Mouse (Mus musculus) frontal cortex, adult 2 months (tissue): ENCODE data around the gene Tbc1d15. TPM values are rescaled to one million over a fixed set of nuclear protein-coding genes. Genes with fewer than 3 reads are reported as not detected.

ENCODE experiments used
- DNase-seq, 2 experiments: peaks; one replicate each; pipeline ENCODE4 v3.0.0; 2022; ENCODE audit warnings: low spot score in 1 of 2; ENCODE audit errors: extremely low spot score in 1 of 2
- polyA plus RNA-seq: library from polyadenylated mRNA; depleted of rRNA; stranded (reverse); fragments of >200 nt; gene quantifications from 2 replicates; pipeline ENCODE4 v1.2.3, GENCODE M21; 2012; rRNA removed

Tbc1d15 gene
- polyA plus RNA-seq, 1 experiment: 27.3 TPM

- DNase-seq: no peak
Measured at GRCm38 (mm10) chr10:115170496-115171350, 80.5 kb downstream of the Tbc1d15 start.

- DNase-seq: no peak
Measured at GRCm38 (mm10) chr10:115169410-115169809, 81.9 kb downstream of the Tbc1d15 start.

GRCm38 (mm10) chr10:115160289-115160688, 91.0 kb downstream of the Tbc1d15 start:
- DNase-seq: no peak

Other genes with a start within 250 kb of the Tbc1d15 start
- gene Tph2, start 66.4 kb downstream of the Tbc1d15 start, polyA plus RNA-seq: 0.50 and 1.3 TPM in 2 replicates
- gene Rab21, start 64.1 kb upstream of the Tbc1d15 start, polyA plus RNA-seq: 43.9 and 45.1 TPM in 2 replicates
- 32.6 and 33.4 TPM in 2 replicates for gene Tmem19, start 111.0 kb upstream of the Tbc1d15 start, polyA plus RNA-seq
- gene Thap2, start 133.0 kb upstream of the Tbc1d15 start, polyA plus RNA-seq: 13.9 and 14.1 TPM in 2 replicates
- 109 and 118 TPM in 2 replicates for gene Zfc3h1, start 133.5 kb upstream of the Tbc1d15 start, polyA plus RNA-seq